Mouse (Mus musculus): ENCODE data around the gene Lrat. TPM values are rescaled to one million over a fixed set of nuclear protein-coding genes. Genes with fewer than 3 reads are reported as not detected.

Gene Lrat
- polyA plus RNA-seq, 1 experiment from 2014 or later, result not detected

DNA sequence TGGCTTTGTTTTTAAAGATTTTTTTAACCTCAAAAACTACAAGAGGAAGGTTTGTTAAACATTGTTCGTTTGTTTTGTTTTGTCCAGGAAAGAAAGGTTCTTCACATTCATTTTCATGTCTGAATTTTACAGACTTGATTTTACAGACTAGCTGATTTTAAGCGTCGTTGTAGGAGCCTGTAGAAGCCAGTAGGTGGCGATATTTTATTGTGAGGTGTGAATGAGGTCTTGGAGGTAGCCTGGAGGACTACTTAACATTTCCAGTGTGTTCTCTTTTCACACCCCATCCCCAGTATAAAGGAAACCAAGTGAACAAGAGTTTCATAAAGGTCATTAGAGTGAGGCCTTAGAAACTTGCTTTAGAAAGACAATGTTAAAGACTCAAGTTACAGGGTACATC, 26.5 kb downstream of the Lrat start:
- H3K4me1 ChIP-seq, result peaks cover 8% of the 10 kb centered on the region; the same call in 1 of the 2 replicates
- H3K27ac ChIP-seq, result no peak overlapping the region
- H3K27me3 ChIP-seq, result peaks cover 20% of the 10 kb centered on the region
- no peaks in the 10 kb centered on the region for H3K36me3 ChIP-seq
- ATAC-seq (ENCODE audit: insufficient number of reproducible peaks, insufficient read depth, low FRiP score, low TSS enrichment, low read depth), result no peak
- H3K9ac ChIP-seq, result no peak overlapping the region
- H3K4me3 ChIP-seq, result no peak overlapping the region
- H3K4me2 ChIP-seq, result no peak overlapping the region
- 3% methylated on average over 4 of the region's 4 CpGs for WGBS
- H3K9me3 ChIP-seq, result no peaks in the 10 kb centered on the region

DNA sequence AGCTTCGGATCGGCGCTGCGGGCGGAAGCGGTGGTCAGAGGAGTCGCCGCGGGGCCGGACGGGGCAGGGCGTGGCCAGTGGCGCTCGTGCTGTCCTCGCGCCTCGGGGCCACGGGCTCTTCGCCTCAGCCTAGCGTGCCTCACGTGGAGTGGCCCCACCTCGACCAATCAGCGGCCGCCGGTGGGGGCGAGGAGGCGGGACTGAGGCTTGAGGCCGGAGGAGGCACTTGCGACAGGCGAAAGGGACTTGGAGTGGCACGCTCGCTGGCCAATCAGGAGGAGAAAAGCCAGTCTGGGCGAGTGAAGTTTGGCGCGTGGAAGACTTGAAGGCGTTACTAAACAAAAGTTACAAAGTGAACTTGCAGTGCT, 27.4 kb downstream of the Lrat start, which contains the start of gene Rbm46:
Gene Rbm46 (minus strand): TSS at position 112 of the 368 bp plus-strand sequence.
- Histone ChIP-seq H3K9me3 (no peaks in the 10 kb centered on the region), H3K27ac (no peak within 1 kb of the TSS), H3K27me3 (peaks cover 20% of the 10 kb centered on the region), H3K4me3 (peak within 1 kb of the TSS; percentile 46), H3K9ac (peak within 1 kb of the TSS; percentile 63), H3K36me3 (no peaks in the 10 kb centered on the region), H3K4me2 (peak within 1 kb of the TSS; percentile 70), H3K4me1 (peaks cover 8% of the 10 kb centered on the region; the same call in 1 of the 2 replicates)
- peak; percentile 88 for ATAC-seq (ENCODE audit: insufficient number of reproducible peaks, insufficient read depth, low FRiP score, low TSS enrichment, low read depth)
- 18% methylated on average over 36 of the region's 36 CpGs for WGBS

GRCm38 (mm10) chr3:82875671-82876371, 28.0 kb downstream of the Lrat start:
- Histone ChIP-seq H3K27me3 (peaks cover 20% of the 10 kb centered on the region), H3K27ac (no peak overlapping the region), H3K9me3 (no peaks in the 10 kb centered on the region), H3K4me3 (peak overlapping the region; percentile 46), H3K4me1 (peaks cover 8% of the 10 kb centered on the region; the same call in 1 of the 2 replicates), H3K4me2 (peak overlapping the region; percentile 70), H3K9ac (peak overlapping the region; percentile 63), H3K36me3 (no peaks in the 10 kb centered on the region)
- 22% methylated on average over 64 of the region's 69 CpGs for WGBS
- ATAC-seq (ENCODE audit: insufficient number of reproducible peaks, insufficient read depth, low FRiP score, low TSS enrichment, low read depth), result no peak

GRCm38 (mm10) chr3:82857414-82858077, 46.2 kb downstream of the Lrat start:
- Histone ChIP-seq H3K36me3 (no peaks in the 10 kb centered on the region), H3K27ac (no peak overlapping the region), H3K4me3 (no peak overlapping the region), H3K9ac (no peak overlapping the region), H3K9me3 (no peaks in the 10 kb centered on the region), H3K4me2 (no peak overlapping the region), H3K27me3 (no peaks in the 10 kb centered on the region), H3K4me1 (no peaks in the 10 kb centered on the region)
- ATAC-seq (ENCODE audit: insufficient number of reproducible peaks, insufficient read depth, low FRiP score, low TSS enrichment, low read depth), result no peak
- 6% methylated on average over 4 of the region's 4 CpGs for WGBS

Other genes starting within 250 kb of the Lrat start
- 4.1 and 5.0 TPM in 2 replicates for gene Rbm46, start 27.5 kb downstream of the Lrat start, polyA plus RNA-seq (2015; fragmentation: Nextera tagmentation; extraction: Ambion mirVana)
- gene Fgg, start 103.8 kb upstream of the Lrat start, polyA plus RNA-seq (2015; fragmentation: Nextera tagmentation; extraction: Ambion mirVana), result 16.7 TPM in 1 of 2 replicates, not detected in the other
- 12.2 TPM in 1 of 2 replicates, not detected in the other for gene Fga, start 122.1 kb upstream of the Lrat start, polyA plus RNA-seq (2015; fragmentation: Nextera tagmentation; extraction: Ambion mirVana)
- 6.0 TPM in 1 of 2 replicates, not detected in the other for gene Fgb, start 145.9 kb upstream of the Lrat start, polyA plus RNA-seq (2015; fragmentation: Nextera tagmentation; extraction: Ambion mirVana)
- gene Plrg1, start 151.5 kb upstream of the Lrat start, polyA plus RNA-seq (2015; fragmentation: Nextera tagmentation; extraction: Ambion mirVana), result 110 and 111 TPM in 2 replicates
- 0.35 and 0.51 TPM in 2 replicates for gene Dchs2, start 224.0 kb upstream of the Lrat start, polyA plus RNA-seq (2015; fragmentation: Nextera tagmentation; extraction: Ambion mirVana)